Mouse (Mus musculus): ENCODE results near the gene Rhot2. TPM values are rescaled to one million over a fixed set of nuclear protein-coding genes. Genes with fewer than 3 reads are reported as not detected.
"Not testable (repeated sequence)": the region's sequence is repeated elsewhere in the genome, so short reads cannot be mapped to it uniquely, and the experiment has no call there.

Rhot2 gene
- polyA plus RNA-seq, 1 experiment from 2014 or later, result 13.5 TPM

DNA sequence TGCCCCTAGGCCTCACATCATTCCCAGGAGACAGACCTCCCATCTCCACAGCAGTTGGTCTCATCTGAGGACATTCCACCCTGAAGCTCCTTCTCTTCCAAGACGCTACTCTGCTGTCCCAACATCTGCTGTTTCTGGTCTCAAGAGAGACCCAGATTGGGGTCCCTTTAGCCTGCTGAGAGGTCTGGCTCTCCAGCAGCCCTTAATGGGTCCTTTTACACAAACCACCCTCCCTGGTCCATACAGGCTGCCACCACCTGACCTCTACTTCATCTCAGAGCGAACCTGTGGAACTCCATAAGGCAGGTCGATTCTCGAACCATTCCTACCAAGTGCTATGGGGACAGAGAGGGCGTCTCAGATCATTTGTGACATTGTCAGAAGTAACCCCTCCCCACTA is 36.6 kb downstream of the Rhot2 start:
- H3K4me2 ChIP-seq, result peak overlapping the region; percentile 73; the same call in 1 of the 2 replicates
- H3K4me1 ChIP-seq (replicated peaks), result peaks cover 13% of the 10 kb centered on the region
- no peak for ATAC-seq (ENCODE audit: low read depth)
- no peaks in the 10 kb centered on the region for H3K36me3 ChIP-seq
- no peak overlapping the region for H3K4me3 ChIP-seq (replicated peaks)
- H3K9me3 ChIP-seq (replicated peaks), result no peaks in the 10 kb centered on the region
- 39% methylated on average over 5 of the region's 5 CpGs for WGBS (ENCODE audit: insufficient replicate concordance)
- no peak overlapping the region for H3K9ac ChIP-seq
- peaks cover 82% of the 10 kb centered on the region for H3K27me3 ChIP-seq
- DNase-seq, result no peak
- H3K27ac ChIP-seq, result no peak overlapping the region

GRCm38 (mm10) chr17:25807452-25807851 is 37.2 kb downstream of the Rhot2 start:
- H3K4me1 ChIP-seq (replicated peaks), result peaks cover 13% of the 10 kb centered on the region
- not testable (repeated sequence) for DNase-seq; H3K9ac ChIP-seq; H3K4me3 ChIP-seq (replicated peaks); H3K9me3 ChIP-seq (replicated peaks); H3K36me3 ChIP-seq; ATAC-seq (ENCODE audit: low read depth); H3K27ac ChIP-seq; H3K4me2 ChIP-seq
- peaks cover 82% of the 10 kb centered on the region for H3K27me3 ChIP-seq
- 42% methylated on average over 2 of the region's 2 CpGs for WGBS (ENCODE audit: insufficient replicate concordance)

DNA sequence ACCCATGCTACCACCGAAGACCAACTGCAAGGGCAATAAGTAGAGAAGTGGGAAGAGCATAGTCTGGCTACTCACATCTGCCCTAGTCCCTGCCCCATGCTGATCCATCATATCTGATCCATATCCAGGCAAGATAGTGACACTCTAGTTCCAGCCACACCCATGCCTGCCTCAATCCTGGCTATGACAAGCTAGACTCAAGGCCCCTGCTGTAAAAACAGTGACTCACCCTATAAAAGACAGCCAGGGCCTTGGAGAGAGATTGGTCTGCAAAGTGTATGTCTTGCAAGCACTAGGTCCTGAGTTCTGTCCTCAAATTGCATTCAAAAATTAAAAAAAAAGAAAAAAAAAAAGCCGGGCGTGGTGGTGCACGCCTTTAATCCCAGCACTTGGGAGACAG is 38.1 kb downstream of the Rhot2 start:
- DNase-seq (no peak), ATAC-seq (ENCODE audit: low read depth) (no peak)
- H3K4me3 ChIP-seq (replicated peaks), result no peak overlapping the region
- H3K27me3 ChIP-seq, result peaks cover 80% of the 10 kb centered on the region
- H3K4me2 ChIP-seq, result no peak overlapping the region
- no peaks in the 10 kb centered on the region for H3K9me3 ChIP-seq (replicated peaks)
- 75% methylated on average over 4 of the region's 4 CpGs for WGBS (ENCODE audit: insufficient replicate concordance)
- no peak overlapping the region for H3K27ac ChIP-seq
- no peaks in the 10 kb centered on the region for H3K36me3 ChIP-seq
- H3K9ac ChIP-seq, result no peak overlapping the region
- H3K4me1 ChIP-seq (replicated peaks), result peaks cover 13% of the 10 kb centered on the region

DNA sequence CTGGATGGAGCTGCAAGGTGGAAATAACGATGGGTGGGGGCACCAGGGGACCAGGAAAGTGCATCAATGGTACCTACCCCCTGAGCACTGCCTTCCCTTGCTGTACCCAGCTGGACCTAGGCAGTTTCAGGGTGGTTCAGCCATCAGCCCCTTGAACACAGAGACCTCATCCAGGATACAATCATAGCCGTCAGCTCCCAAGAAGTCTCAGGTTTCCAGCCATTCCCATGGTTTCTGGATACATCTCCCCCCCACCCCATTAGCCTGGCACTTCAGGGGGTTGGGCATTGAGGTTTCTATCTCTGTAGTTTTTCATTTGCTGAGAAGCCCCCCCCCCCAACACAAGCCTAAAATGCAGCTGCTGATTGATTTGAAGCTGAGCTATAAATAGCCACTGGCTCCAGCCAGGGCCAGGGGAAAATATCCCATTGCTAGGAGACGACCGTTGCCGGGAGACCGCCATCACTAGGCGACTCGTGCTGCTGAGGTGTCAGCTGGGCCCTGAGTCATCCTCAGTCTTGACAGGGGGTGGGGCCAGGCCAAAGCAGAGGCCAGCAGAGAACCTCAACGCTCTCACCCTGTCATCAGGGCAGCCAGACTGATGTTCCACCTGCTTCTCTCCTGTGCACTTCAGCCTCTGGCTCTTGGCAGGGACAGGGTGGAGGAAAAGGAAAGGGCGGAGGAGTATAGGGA is 41.7 kb downstream of the Rhot2 start:
- Histone ChIP-seq H3K4me3 (replicated peaks) (no peak overlapping the region), H3K4me1 (replicated peaks) (no peaks in the 10 kb centered on the region), H3K27ac (no peak overlapping the region), H3K27me3 (peaks cover 48% of the 10 kb centered on the region), H3K36me3 (no peaks in the 10 kb centered on the region), H3K9me3 (replicated peaks) (no peaks in the 10 kb centered on the region), H3K9ac (no peak overlapping the region), H3K4me2 (no peak overlapping the region)
- ATAC-seq (ENCODE audit: low read depth) (no peak), DNase-seq (no peak)
- 11% methylated on average over 10 of the region's 10 CpGs for WGBS (ENCODE audit: insufficient replicate concordance)

- WGBS (ENCODE audit: insufficient replicate concordance), result 5% methylated on average over 6 of the region's 6 CpGs
- DNase-seq (peak; percentile 62), ATAC-seq (ENCODE audit: low read depth) (no peak)
- H3K9me3 ChIP-seq (replicated peaks), result no peaks in the 10 kb centered on the region
- H3K27ac ChIP-seq, result no peak overlapping the region
- peaks cover 34% of the 10 kb centered on the region for H3K27me3 ChIP-seq
- H3K4me3 ChIP-seq (replicated peaks), result no peak overlapping the region
- peaks cover 12% of the 10 kb centered on the region for H3K4me1 ChIP-seq (replicated peaks)
- no peak overlapping the region for H3K4me2 ChIP-seq
- H3K9ac ChIP-seq, result no peak overlapping the region
- no peaks in the 10 kb centered on the region for H3K36me3 ChIP-seq
Observed at GRCm38 (mm10) chr17:25801029-25801428, 43.6 kb downstream of the Rhot2 start.

DNA sequence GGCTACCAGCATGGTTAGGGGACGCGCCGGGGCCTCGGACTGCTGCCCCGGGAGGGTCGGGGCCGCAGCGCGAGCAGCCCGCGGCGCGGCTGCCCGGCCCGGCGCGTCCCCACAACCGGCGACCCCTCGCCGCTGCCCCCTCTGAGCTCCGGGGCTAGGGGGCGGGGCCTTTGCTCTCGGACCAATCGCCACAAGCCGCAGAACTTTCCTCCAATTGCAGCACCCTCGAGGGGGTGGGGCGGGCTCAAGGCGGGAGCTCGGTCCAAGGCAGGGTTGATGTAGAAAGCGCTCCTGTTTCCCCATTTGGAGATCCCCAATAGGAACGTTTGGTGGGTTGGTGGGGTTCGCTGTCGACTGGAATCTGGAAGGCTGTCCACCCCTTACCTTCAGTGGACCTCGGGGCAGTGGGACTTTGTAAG is 47.7 kb downstream of the Rhot2 start, which contains the start of gene Metrn:
TSS of gene Metrn (minus strand) at position 186 of the 419 bp plus-strand sequence.
- under 1% methylated on average over 35 of the region's 35 CpGs for WGBS (ENCODE audit: insufficient replicate concordance)
- H3K27ac ChIP-seq, result peak within 1 kb of the TSS; percentile 34

DNA sequence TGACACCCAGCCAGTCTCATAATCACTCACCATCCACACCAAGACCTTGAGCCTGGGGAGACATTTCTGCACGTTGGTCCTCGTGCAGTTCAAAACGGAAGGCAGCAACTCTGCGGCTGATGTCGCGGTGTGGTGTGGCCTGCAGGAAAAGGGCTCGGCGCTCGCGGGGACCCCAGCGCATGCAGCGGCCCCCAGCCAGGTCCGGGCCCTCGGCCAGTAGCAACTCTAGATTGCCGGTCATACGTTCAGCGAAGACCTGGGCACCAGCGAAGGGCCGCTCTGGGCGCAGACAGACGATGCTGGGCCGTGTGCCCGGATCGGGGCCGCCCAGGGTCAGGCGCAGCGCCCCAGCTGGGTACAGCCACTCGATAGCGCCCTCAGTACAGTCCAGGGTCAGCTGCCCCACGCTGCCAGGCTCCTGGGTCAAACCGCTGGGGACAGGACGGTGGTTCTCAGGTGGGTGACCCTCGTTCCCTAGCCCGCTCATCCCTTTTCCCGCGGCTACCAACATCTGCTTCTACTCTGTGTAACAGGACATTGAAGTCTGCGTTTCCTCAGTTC is 48.4 kb downstream of the Rhot2 start:
- ATAC-seq (ENCODE audit: low read depth) (peak; percentile 3), DNase-seq (no peak)
- 1% methylated on average over 37 of the region's 37 CpGs for WGBS (ENCODE audit: insufficient replicate concordance)
- Histone ChIP-seq H3K9ac (peak overlapping the region; percentile 80), H3K27me3 (peaks cover 1% of the 10 kb centered on the region; the same call in 1 of the 2 replicates), H3K36me3 (no peaks in the 10 kb centered on the region), H3K4me2 (peak overlapping the region; percentile 98), H3K4me3 (replicated peaks) (peak overlapping the region; percentile 83), H3K27ac (peak overlapping the region; percentile 34), H3K4me1 (replicated peaks) (peaks cover 38% of the 10 kb centered on the region), H3K9me3 (replicated peaks) (no peaks in the 10 kb centered on the region)

More for the DNA sequence above, 47.7 kb downstream of the Rhot2 start, which contains the start of gene Metrn:
- Histone ChIP-seq H3K9ac (peak within 1 kb of the TSS; percentile 80), H3K4me2 (peak within 1 kb of the TSS; percentile 98), H3K9me3 (replicated peaks) (no peaks in the 10 kb centered on the region), H3K36me3 (no peaks in the 10 kb centered on the region), H3K4me3 (replicated peaks) (peak within 1 kb of the TSS; percentile 83), H3K4me1 (replicated peaks) (peaks cover 35% of the 10 kb centered on the region), H3K27me3 (peaks cover 6% of the 10 kb centered on the region; the same call in 1 of the 2 replicates)
- peak; percentile 78 for ATAC-seq (ENCODE audit: low read depth)
- peak; percentile 83 for DNase-seq

GRCm38 (mm10) chr17:25795609-25796092 is 49.0 kb downstream of the Rhot2 start, which contains the start of gene AC134908.4:
Gene AC134908.4 (minus strand): TSS chr17:25795659.
- H3K27me3 ChIP-seq, result no peaks in the 10 kb centered on the region
- H3K4me1 ChIP-seq (replicated peaks), result peaks cover 45% of the 10 kb centered on the region
- H3K36me3 ChIP-seq, result peaks cover 1% of the 10 kb centered on the region
- no peaks in the 10 kb centered on the region for H3K9me3 ChIP-seq (replicated peaks)
- ATAC-seq (ENCODE audit: low read depth), result no peak
- no peak for DNase-seq
- H3K27ac ChIP-seq, result peak within 1 kb of the TSS; percentile 34
- H3K4me3 ChIP-seq (replicated peaks), result peak within 1 kb of the TSS; percentile 83
- peak within 1 kb of the TSS; percentile 80 for H3K9ac ChIP-seq
- H3K4me2 ChIP-seq, result peak within 1 kb of the TSS; percentile 98
- WGBS (ENCODE audit: insufficient replicate concordance), result 47% methylated on average over 6 of the region's 6 CpGs

GRCm38 (mm10) chr17:25794998-25795397 is 49.7 kb downstream of the Rhot2 start:
- DNase-seq, result no peak
- no peak for ATAC-seq (ENCODE audit: low read depth)
- H3K27ac ChIP-seq, result no peak overlapping the region
- H3K4me2 ChIP-seq, result peak overlapping the region; percentile 98
- H3K9ac ChIP-seq, result no peak overlapping the region
- peaks cover 5% of the 10 kb centered on the region for H3K36me3 ChIP-seq
- H3K27me3 ChIP-seq, result no peaks in the 10 kb centered on the region
- H3K4me1 ChIP-seq (replicated peaks), result peaks cover 49% of the 10 kb centered on the region
- 83% methylated on average over 17 of the region's 17 CpGs for WGBS (ENCODE audit: insufficient replicate concordance)
- H3K4me3 ChIP-seq (replicated peaks), result no peak overlapping the region
- H3K9me3 ChIP-seq (replicated peaks), result no peaks in the 10 kb centered on the region

- H3K4me3 ChIP-seq (replicated peaks), result no peak overlapping the region
- no peak overlapping the region for H3K4me2 ChIP-seq
- peaks cover 49% of the 10 kb centered on the region for H3K4me1 ChIP-seq (replicated peaks)
- H3K27ac ChIP-seq, result no peak overlapping the region
- H3K36me3 ChIP-seq, result peaks cover 13% of the 10 kb centered on the region
- no peak for ATAC-seq (ENCODE audit: low read depth)
- WGBS (ENCODE audit: insufficient replicate concordance), result 80% methylated on average over 13 of the region's 13 CpGs
- DNase-seq, result no peak
- H3K9me3 ChIP-seq (replicated peaks), result no peaks in the 10 kb centered on the region
- no peaks in the 10 kb centered on the region for H3K27me3 ChIP-seq
- H3K9ac ChIP-seq, result no peak overlapping the region
Observed at GRCm38 (mm10) chr17:25794197-25794596, 50.5 kb downstream of the Rhot2 start.

DNA sequence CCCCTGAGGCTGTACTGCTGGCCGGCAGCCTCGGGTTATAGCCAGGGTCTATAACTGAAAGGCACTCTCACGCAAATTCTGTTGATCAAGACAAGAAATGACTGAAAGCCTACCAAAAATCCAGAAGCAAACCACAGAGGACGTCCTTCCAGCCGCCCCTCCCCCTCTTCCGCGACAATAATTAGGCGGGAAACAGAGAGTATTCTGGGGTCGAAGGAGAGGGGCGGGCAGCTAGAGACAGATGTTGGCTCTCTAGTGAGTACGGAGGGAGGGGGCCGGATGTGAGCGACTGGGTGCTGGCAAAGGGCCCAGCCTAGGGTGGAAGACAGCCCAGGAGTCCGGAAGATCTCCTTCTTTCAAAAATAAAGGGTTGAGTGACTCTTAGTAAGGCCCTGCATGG is 52.0 kb downstream of the Rhot2 start, which contains the start of gene Fam173a:
TSS of gene Fam173a (minus strand) at position 287 of the 400 bp plus-strand sequence.
- DNase-seq (peak; percentile 38), ATAC-seq (ENCODE audit: low read depth) (peak; percentile 43; the same call in 1 of the 2 replicates)
- H3K27me3 ChIP-seq, result no peaks in the 10 kb centered on the region
- no peaks in the 10 kb centered on the region for H3K9me3 ChIP-seq (replicated peaks)
- peak within 1 kb of the TSS; percentile 92 for H3K27ac ChIP-seq
- H3K36me3 ChIP-seq, result peaks cover 26% of the 10 kb centered on the region
- H3K4me3 ChIP-seq (replicated peaks), result peak within 1 kb of the TSS; percentile 89
- peak within 1 kb of the TSS; percentile 94 for H3K4me2 ChIP-seq
- 1% methylated on average over 14 of the region's 14 CpGs for WGBS (ENCODE audit: insufficient replicate concordance)
- H3K4me1 ChIP-seq (replicated peaks), result peaks cover 48% of the 10 kb centered on the region
- H3K9ac ChIP-seq, result peak within 1 kb of the TSS; percentile 84

All from liver, embryonic 13.5 days (tissue).